Mouse (Mus musculus): ENCODE data around the gene Rap1a.

Rap1a gene

DNA sequence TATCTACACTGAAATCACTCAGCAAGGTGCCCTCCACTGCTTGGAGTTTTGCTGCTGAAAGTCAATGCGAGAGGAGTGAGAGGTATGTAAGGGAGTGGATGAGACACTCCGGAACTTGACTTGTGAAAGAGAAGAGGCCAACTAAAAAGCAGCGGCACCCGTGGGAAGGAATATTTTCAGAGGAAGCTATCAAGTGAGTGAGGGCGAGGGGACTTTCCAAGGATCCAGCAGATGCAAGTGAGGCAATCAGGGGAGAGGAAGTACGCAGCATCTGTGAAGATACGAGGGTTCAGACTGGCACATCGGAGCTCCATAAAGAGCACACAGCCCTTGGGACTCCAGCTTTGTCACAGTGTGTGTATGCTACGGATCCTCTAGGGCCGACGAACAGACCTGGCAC, 2.5 kb upstream of the Rap1a start:
- DNase-seq, result no peak

DNA sequence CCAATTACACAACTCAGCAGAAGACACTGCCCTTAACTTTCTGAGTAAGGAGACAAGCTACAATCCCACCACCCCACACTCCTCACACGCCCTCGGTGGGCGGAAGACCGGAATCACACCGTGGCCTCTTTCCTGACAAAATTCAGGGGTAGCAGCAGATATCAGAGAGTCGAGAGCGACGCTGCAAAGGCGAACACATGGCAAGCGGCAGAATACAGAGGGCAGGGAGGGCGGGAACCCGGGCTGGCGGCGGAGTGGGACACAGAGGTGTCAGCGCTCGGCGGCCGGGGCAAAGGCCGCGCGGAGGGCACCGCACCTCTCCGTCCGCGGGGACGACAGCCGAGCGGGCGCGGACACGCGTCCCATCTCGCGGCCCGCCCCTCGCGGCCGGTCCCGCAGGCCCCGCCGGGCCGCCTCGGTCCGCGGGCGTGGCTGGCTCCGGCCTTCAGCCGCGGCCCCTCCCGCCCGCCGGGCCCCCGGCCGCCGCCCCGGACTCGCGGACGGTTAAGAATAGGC, 403 bp downstream of the Rap1a start:
- peak; percentile 50 to 64 for DNase-seq

DNA sequence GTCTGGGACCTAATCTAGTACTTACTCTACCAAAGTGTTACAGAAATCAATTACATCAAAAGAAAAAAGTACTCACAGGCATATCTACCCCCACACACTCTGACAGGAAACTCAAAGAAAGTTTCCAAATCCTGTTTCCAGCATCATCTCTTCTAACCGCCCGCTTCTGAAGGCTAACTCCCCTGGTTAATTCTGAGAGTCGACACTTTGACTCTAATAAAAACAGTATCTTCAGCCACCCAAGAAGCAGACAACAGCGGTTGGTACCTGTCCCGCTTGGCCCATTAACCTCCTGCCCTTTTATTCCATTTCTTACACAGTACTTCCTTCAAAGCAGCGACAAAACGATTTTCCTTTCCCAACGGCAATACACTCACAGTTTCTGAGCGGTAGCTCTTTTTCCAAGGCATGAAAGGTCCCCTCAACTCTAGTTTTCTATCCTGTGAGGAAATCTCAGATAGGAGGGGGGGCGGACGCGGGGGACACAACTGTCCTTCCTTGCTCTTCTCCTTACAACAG, 921 bp downstream of the Rap1a start:
- no peak for DNase-seq

- no peak for DNase-seq
Observed at GRCm38 (mm10) chr3:105799375-105799774, 1.8 kb downstream of the Rap1a start.

- no peak for DNase-seq
Observed at GRCm38 (mm10) chr3:105798770-105799169, 2.4 kb downstream of the Rap1a start.

DNA sequence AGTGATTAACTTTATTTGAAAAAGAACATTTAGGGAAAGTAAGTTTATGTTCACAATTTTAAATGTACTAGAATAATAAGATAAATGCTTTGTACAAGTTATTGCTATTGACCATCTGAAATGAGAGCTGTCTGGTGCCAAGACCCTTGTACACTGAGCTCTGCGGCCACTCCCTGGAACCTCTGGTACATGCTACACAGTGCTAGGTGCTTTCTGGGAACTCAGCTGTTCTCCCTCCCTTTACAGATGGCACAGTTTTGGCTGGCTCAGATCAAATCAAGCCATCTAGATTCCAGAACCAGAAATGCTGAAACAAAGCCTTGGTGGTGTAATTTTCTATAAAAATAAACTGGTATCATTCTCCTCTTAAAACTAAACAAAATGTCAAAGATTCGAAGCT, 3.7 kb downstream of the Rap1a start:
- no peak for DNase-seq

DNA sequence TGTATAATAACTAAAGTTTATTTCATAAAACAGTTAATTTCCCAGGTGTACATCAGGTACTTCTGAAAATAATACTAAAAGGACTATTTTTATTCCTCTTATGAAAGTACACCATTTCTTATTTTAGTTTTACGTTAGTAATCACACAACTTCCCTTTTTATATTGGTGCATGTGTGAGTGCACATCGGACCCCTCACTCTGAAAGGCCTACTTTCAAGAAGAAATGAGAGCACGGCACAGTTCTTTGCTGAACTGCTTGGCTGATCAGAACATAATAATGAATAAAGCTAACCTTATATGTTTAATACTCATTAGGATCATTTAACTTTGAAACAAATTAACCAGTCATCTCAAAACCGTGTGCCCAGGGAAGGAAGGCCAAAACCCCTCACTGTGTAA, 4.4 kb downstream of the Rap1a start:
- DNase-seq, result no peak

GRCm38 (mm10) chr3:105794309-105794708, 6.8 kb downstream of the Rap1a start:
- DNase-seq, result no peak

DNA sequence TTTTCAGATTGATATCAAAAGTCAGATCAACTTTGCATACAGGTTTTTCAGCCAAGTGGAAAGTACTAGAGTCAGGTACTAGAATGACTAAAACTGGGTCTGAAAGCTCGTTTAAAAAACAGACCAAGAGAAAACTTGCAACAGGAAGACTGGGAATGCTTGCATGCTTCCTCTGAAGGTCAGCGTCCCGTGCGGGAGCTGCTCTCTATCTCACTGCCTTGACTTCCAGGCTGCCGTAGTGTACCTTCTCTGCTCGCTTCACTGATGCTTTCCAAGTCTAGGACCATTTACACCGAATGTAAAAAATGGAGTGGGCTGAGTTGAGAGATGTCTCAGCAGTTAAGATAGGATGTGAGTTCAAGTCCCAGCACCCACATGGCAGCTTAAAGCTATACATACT, 8.8 kb downstream of the Rap1a start:
- no peak for DNase-seq

GRCm38 (mm10) chr3:105791129-105791528, 10.0 kb downstream of the Rap1a start:
- DNase-seq, result no peak

DNA sequence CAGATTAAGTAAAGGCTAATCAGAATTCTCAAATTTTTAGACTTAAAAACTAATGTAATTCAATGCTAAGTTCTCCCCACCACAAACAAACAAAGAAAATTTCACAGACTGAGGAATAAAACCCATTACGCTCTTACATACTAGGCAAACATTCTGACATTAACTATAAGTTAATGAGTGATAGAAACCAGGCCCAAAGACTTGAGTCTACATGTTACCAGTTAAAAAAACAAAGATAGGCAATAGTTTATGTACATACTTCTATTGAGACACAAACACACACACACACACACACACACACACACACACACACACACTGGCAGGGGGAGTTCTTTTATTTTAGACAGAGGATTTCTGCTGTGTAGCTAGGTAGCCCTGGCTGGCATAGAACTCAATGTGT, 10.8 kb downstream of the Rap1a start:
- DNase-seq, result no peak

DNA sequence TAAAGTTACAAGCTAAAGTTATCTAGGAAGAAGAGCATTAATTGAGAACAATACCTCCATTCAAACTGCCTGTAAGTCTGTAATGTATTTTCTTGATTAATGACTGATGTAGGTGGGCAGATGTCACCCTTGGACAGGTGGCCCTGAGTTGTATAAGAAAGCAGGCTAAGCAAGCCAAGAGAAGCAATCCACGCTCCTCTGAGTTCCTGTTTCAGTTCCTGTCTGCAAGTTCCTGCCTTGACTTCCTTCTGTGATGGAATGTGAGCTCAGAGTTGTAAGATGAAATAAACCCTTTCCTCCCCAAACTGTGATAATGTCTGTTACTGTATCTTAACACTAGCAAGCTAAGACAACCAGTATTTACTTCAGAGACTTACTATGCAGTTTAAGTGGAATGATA, 11.4 kb downstream of the Rap1a start:
- DNase-seq, result no peak

GRCm38 (mm10) chr3:105787328-105787727, 13.8 kb downstream of the Rap1a start:
- DNase-seq, result no peak

- no peak for DNase-seq
Observed at GRCm38 (mm10) chr3:105785865-105786264, 15.3 kb downstream of the Rap1a start.

GRCm38 (mm10) chr3:105783809-105784208, 17.3 kb downstream of the Rap1a start:
- DNase-seq, result no peak

- no peak for DNase-seq
Observed at GRCm38 (mm10) chr3:105782406-105782805, 18.7 kb downstream of the Rap1a start.

- DNase-seq, result no peak
Observed at GRCm38 (mm10) chr3:105777997-105778396, 23.1 kb downstream of the Rap1a start.

DNA sequence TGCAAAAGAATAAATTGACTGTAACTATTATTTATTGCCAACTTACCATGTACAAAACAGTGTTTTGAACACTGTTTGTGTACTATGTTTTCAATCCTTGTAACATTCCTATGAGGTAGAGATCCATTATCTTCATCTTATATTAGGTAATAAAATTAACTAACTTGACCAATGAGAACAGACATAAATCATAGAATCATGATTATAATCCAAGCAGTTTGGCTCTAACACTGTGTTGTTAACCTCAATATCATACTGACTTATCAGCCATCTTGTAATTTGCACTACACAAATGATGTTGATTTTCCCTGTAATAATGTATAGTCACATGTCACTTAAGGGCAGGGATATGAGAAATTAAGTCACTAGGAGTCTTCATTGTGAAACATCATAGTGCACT, 26.6 kb downstream of the Rap1a start:
- DNase-seq, result no peak

- peak; percentile 21 to 25 for DNase-seq
Observed at GRCm38 (mm10) chr3:105771534-105771933, 29.6 kb downstream of the Rap1a start.

- no peak for DNase-seq
Observed at GRCm38 (mm10) chr3:105770836-105771235, 30.3 kb downstream of the Rap1a start.

- DNase-seq, result no peak
Observed at GRCm38 (mm10) chr3:105769380-105769779, 31.8 kb downstream of the Rap1a start.

DNA sequence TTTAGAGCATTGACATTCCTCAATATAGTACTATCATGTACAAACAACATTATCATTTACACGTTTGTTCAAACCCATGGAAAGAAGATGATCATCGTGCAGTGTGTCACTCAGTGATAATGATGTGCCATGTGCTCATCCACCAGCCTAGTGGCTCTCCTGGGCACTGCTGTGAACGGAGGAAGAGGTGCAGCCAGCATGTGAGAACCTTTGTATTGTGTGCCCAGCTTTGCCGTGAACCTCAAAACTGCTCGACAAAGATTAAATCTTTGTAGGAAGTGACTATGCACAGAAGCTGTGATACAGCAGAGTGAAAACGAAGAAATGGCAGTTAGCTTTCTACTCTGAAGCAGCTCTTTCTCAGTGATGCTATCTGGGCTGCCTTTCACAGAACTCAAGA, 32.6 kb downstream of the Rap1a start:
- DNase-seq, result no peak

- no peak for DNase-seq
Observed at GRCm38 (mm10) chr3:105763132-105763851, 37.8 kb downstream of the Rap1a start.

DNA sequence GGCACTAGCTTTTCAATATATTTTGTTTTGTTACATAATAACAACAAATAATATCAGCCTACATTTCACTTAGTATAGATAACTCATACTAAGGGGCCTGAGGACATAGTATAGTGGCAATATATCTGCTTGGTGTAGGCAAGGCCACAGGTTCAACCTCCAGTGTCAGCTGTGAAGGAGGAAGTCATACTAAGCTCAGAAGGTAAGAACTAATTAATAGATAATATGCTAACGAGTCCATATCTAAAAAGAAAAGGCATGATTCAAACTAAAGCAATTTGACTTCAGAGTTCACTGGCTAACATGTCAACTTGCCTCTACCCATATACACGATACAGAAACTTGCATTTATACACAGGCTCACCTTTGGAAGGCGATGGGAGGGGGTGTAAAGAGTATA, 41.1 kb downstream of the Rap1a start:
- no peak for DNase-seq

DNA sequence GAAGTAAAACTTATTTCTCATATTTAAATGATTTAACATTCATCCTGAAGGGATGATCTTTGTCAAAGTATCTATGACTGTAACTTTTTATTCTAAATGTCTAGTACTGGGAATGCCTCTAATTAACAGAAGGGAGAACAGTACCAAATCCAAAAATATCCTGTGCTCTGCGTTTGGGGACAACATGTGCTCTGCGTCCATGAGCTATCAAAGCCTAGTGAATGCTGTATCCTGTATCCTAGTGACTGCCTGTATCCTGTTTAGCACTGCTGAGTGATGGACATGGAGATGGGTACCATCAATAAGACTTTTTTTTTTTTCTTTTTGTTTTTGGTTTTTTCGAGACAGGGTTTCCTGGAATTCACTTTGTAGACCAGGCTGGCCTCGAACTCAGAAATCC, 42.5 kb downstream of the Rap1a start:
- no peak for DNase-seq
